ENCODE assay signal across 20 mouse cellular contexts in genomic region chr14:61898664-61899063, GRCm38 (mm10).
A peak's percentile ranks its signal among the peaks of the same experiment; 100 is the strongest.
DNase-seq lines count a peak whose midpoint lies in the region; TF ChIP-seq lines count a peak whose summit lies in the region.
"Had no signal": no experiment of that assay in that cellular context is flagged by ENCODE, and none has a peak within 500 bp of the region (broad histone marks: within the 10 kb centered on the region; RNA-seq: fewer than 3 reads in every experiment).

No protein-coding gene starts in this region.

- H3K4me3 ChIP-seq in kidney, adult 2 months (ENCODE audit: insufficient read depth, low read depth, low read length), result no peak overlapping the region
- H3K4me3 ChIP-seq: embryonic facial prominence, embryonic 10.5 days; embryonic facial prominence, embryonic 12.5 days; forebrain, embryonic 13.5 days; forebrain, embryonic 15.5 days had no signal

- TF ChIP-seq CTCF in kidney, adult 2 months (conservative IDR thresholded peaks at IDR 0.05; ENCODE audit: insufficient read depth, insufficient read length, low read depth, low read length), result no peak

- H3K4me1 ChIP-seq in kidney, adult 2 months (ENCODE audit: control insufficient read depth, insufficient read depth, low read length), result no peaks in the 10 kb centered on the region
- H3K4me1 ChIP-seq: embryonic facial prominence, embryonic 10.5 days; embryonic facial prominence, embryonic 12.5 days; forebrain, embryonic 13.5 days; forebrain, embryonic 15.5 days had no signal

- no peak overlapping the region for H3K27ac ChIP-seq in kidney, adult 2 months (ENCODE audit: insufficient read depth, low read depth, low read length)
- H3K27ac ChIP-seq: embryonic facial prominence, embryonic 10.5 days; embryonic facial prominence, embryonic 12.5 days; forebrain, embryonic 13.5 days; forebrain, embryonic 15.5 days had no signal

- peak; percentile 47 for DNase-seq in kidney, adult 11 months
- no peak for DNase-seq in kidney, postnatal 14 days
- peak; percentile 59 for DNase-seq in kidney, adult 2 months
- DNase-seq in kidney, postnatal 4 days, result no peak
- peak; percentile 35 for DNase-seq in kidney, adult 9 months
- no peak for DNase-seq in kidney, postnatal 10 days
- peak; percentile 33 to 56 for DNase-seq in kidney, postnatal 36 days
- DNase-seq in cerebellum, postnatal 10 days, result no peak
- DNase-seq: adrenal gland, adult 2 months; adrenal gland, postnatal 10 days; adrenal gland, postnatal 25 days; cerebellum, adult 11 months; cerebellum, adult 18-20 months; cerebellum, adult 8-10 months; cerebellum, adult 9-11 months; cerebellum, postnatal 25 days had no signal

- WGBS in kidney, adult 2 months, result 81% methylated on average over 10 of the region's 10 CpGs

- no peaks in the 10 kb centered on the region for H3K27me3 ChIP-seq in kidney, adult 2 months (replicated peaks; ENCODE audit: control insufficient read depth, insufficient read depth, low read length)
- H3K27me3 ChIP-seq: embryonic facial prominence, embryonic 12.5 days; forebrain, embryonic 13.5 days; forebrain, embryonic 15.5 days had no signal

- TF ChIP-seq POLR2A in kidney, adult 2 months (IDR thresholded peaks at IDR 0.05; ENCODE audit: low read depth, low read length), result no peak

- H3K36me3 ChIP-seq in kidney, adult 2 months (ENCODE audit: control insufficient read depth, insufficient read depth, low read length), result no peaks in the 10 kb centered on the region
- H3K36me3 ChIP-seq: embryonic facial prominence, embryonic 10.5 days; embryonic facial prominence, embryonic 12.5 days; forebrain, embryonic 15.5 days had no signal

Comparison
In these comparisons a context has a peak if more than half of its experiments do, and no peak if none do; other contexts are left out.
1. DNase-seq: peak in kidney, adult 11 months (single experiment), kidney, adult 2 months (single experiment), kidney, adult 9 months (single experiment) and kidney, postnatal 36 days (2 of 2); none in kidney, postnatal 14 days (single experiment), kidney, postnatal 4 days (0 of 2), kidney, postnatal 10 days (single experiment) and cerebellum, postnatal 10 days (0 of 2).